Mouse (Mus musculus): ENCODE data around the gene Cwc15.

The Cwc15 gene

GRCm38 (mm10) chr9:14547584-14548365 is 47.4 kb downstream of the Cwc15 start:
- no peak for DNase-seq (ENCODE audit: low spot score in 2 of 2)

GRCm38 (mm10) chr9:14548366-14548761 is 47.9 kb downstream of the Cwc15 start:
- DNase-seq (ENCODE audit: low spot score in 2 of 2) = no peak

GRCm38 (mm10) chr9:14558332-14558731 is 57.9 kb downstream of the Cwc15 start:
- DNase-seq (ENCODE audit: low spot score in 2 of 2) = no peak

GRCm38 (mm10) chr9:14559430-14559829 is 59.0 kb downstream of the Cwc15 start:
- peak; percentile 32 to 35 for DNase-seq (ENCODE audit: low spot score in 2 of 2)

- no peak for DNase-seq (ENCODE audit: low spot score in 2 of 2)
Observed at GRCm38 (mm10) chr9:14559996-14560395, 59.6 kb downstream of the Cwc15 start.
